Mouse (Mus musculus): ENCODE data around the gene Rnaseh1. TPM values are rescaled to one million over a fixed set of nuclear protein-coding genes. Genes with fewer than 3 reads are reported as not detected.
A peak's percentile ranks its signal among the peaks of the same experiment; 100 is the strongest.

Gene Rnaseh1
- 14.0 and 16.7 TPM in 2 replicates for polyA plus RNA-seq (2011; ENCODE audit: insufficient read length, low read depth, missing spikeins)

- H3K4me3 ChIP-seq (ENCODE audit: insufficient read depth, low read length): peak within 1 kb of the TSS; percentile 96
- H3K4me1 ChIP-seq (ENCODE audit: control insufficient read depth, insufficient read depth, low read length): no peaks in the 10 kb centered on the region
- no peak for TF ChIP-seq CTCF (IDR thresholded peaks at IDR 0.05; ENCODE audit: borderline replicate concordance, insufficient read depth, low read length)
- TF ChIP-seq POLR2A (IDR thresholded peaks at IDR 0.05; ENCODE audit: low read depth, low read length): peak; percentile 92
- H3K27ac ChIP-seq (ENCODE audit: insufficient read depth, low read length): peak within 1 kb of the TSS; percentile 62
Observed at GRCm38 (mm10) chr12:28649141-28650110, at the start of gene Rnaseh1. Rnaseh1 (plus strand) TSS chr12:28649602.

DNA sequence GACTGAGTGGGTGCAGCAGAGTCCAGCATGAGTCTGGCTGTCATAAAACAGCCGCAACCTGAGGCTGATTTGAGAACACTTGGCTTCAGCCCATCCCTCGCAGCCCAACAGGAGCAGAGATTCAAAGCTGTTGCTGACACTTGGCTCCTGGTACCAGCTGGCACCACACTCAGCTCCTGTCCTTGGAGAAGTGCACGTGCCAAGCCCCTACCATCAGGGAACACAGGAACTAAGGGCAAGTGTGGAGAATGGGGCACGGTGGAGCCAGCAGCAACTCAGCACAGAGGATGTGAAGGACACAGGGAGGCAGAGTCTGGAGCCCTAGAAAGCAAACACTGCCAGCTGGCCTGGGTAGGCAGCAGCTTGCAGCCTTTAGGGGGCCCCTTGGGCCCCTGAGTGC is 47.1 kb upstream of the Rnaseh1 start:
- no peak overlapping the region for H3K4me3 ChIP-seq (ENCODE audit: insufficient read depth, low read length)
- no peaks in the 10 kb centered on the region for H3K4me1 ChIP-seq (ENCODE audit: control insufficient read depth, insufficient read depth, low read length)
- no peak overlapping the region for H3K27ac ChIP-seq (ENCODE audit: insufficient read depth, low read length)
- TF ChIP-seq CTCF (IDR thresholded peaks at IDR 0.05; ENCODE audit: borderline replicate concordance, insufficient read depth, low read length) (no peak), POLR2A (IDR thresholded peaks at IDR 0.05; ENCODE audit: low read depth, low read length) (no peak)

DNA sequence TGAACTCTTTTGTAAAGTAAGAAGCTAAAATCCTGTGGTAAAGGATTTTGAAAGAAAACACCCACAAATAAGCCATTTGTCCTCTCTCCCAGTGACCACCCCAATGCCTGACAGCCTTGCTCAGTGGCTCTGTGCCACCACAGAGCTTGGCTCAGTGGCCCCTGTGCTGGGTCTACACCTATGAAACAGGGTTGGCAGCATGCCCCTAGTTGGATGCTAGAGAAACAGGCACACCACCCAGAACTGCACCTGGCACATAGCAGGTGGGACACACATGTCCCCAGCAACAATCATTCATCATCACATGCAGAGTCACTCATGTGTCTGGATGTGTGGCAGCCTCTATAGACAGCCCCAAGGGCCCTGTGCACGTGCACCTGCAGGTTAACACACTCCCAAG is 45.9 kb upstream of the Rnaseh1 start:
- no peak overlapping the region for H3K4me3 ChIP-seq (ENCODE audit: insufficient read depth, low read length)
- no peak overlapping the region for H3K27ac ChIP-seq (ENCODE audit: insufficient read depth, low read length)
- TF ChIP-seq CTCF (IDR thresholded peaks at IDR 0.05; ENCODE audit: borderline replicate concordance, insufficient read depth, low read length) (no peak), POLR2A (IDR thresholded peaks at IDR 0.05; ENCODE audit: low read depth, low read length) (no peak)
- H3K4me1 ChIP-seq (ENCODE audit: control insufficient read depth, insufficient read depth, low read length): no peaks in the 10 kb centered on the region

DNA sequence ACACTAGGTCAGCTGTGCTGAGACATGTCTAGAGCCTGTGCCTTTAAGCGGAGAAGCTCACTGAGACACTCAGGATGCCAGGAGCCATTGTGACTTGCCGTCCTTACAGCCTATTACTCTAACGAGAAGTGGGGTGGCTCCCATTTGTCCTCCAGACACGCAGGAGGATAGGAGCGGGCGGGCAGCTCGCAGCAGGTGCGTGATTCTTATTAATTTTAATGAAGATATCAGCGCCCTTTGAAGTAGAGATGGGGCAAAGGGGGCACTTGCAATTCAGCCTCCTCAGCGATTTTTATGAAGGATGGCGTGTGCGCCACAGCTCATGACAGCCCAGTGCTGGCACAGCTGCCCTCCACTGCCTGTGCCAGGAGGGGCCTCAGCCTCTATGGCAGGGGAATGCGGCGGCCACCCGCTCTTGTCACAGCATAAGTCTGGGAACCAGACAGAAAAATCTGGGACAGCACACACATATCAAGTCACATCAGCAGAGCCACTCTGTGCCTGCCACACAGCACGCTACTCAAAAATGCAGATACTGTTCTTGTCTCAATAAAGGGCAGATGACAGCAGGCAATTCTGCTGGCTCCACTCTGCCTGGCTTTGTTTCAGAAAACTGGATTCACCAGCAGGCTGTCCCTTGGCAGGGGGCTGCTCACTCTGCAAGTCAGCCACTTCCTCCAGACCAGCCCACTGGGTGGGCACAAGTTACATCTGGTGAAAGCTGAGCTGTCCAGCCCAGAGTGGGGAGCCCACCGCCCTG is 41.7 kb upstream of the Rnaseh1 start:
- no peak for TF ChIP-seq POLR2A (IDR thresholded peaks at IDR 0.05; ENCODE audit: low read depth, low read length)
- TF ChIP-seq CTCF (IDR thresholded peaks at IDR 0.05; ENCODE audit: borderline replicate concordance, insufficient read depth, low read length): no peak
- Histone ChIP-seq H3K27ac (ENCODE audit: insufficient read depth, low read length) (no peak overlapping the region), H3K4me1 (ENCODE audit: control insufficient read depth, insufficient read depth, low read length) (no peaks in the 10 kb centered on the region), H3K4me3 (ENCODE audit: insufficient read depth, low read length) (no peak overlapping the region)

GRCm38 (mm10) chr12:28612391-28612790 is 37.0 kb upstream of the Rnaseh1 start:
- TF ChIP-seq POLR2A (IDR thresholded peaks at IDR 0.05; ENCODE audit: low read depth, low read length) (no peak), CTCF (IDR thresholded peaks at IDR 0.05; ENCODE audit: borderline replicate concordance, insufficient read depth, low read length) (no peak)

DNA sequence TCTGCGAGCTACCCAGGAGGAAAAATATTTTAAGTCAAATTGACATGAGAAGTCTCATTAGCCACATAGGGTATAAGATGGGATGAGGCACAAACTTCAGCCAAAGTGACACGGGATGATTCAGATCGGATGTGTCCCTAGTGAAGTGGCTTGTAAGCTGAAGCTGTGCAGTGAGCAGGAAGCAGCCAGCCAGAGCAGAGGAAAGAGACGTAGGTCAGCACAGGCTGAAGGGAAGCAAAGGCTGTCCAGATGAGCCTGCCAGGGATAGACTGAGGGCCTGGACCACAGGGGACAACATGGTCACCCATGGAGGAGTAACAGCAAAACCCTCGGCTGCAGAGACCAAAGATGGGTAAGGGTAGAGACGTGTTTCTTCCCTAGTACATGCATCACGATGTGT is 35.0 kb upstream of the Rnaseh1 start:
- no peak overlapping the region for H3K27ac ChIP-seq (ENCODE audit: insufficient read depth, low read length)
- TF ChIP-seq POLR2A (IDR thresholded peaks at IDR 0.05; ENCODE audit: low read depth, low read length) (no peak), CTCF (IDR thresholded peaks at IDR 0.05; ENCODE audit: borderline replicate concordance, insufficient read depth, low read length) (no peak)

More at GRCm38 (mm10) chr12:28612391-28612790, 37.0 kb upstream of the Rnaseh1 start:
- Histone ChIP-seq H3K4me1 (ENCODE audit: control insufficient read depth, insufficient read depth, low read length) (no peaks in the 10 kb centered on the region), H3K4me3 (ENCODE audit: insufficient read depth, low read length) (no peak overlapping the region), H3K27ac (ENCODE audit: insufficient read depth, low read length) (no peak overlapping the region)

DNA sequence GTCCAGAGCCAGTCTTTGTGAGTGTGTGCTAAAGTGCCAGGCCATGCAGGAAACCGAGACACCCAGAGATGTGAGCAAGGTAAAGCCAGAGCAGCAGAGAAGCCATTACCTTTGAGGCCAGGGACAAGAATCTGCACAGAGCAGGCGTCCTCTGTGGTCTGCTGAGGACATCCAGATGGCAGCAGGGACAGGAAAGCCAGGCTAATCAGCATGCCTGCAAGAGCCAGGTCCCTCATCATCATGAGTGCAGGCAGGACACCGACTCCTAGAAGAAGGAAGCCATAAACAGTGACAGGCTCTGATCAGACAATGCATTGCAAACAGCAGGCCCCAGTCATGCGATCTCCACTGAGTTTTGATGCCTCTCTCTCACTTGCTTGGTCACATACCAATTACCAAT is 32.1 kb upstream of the Rnaseh1 start:
- Histone ChIP-seq H3K4me3 (ENCODE audit: insufficient read depth, low read length) (no peak overlapping the region), H3K4me1 (ENCODE audit: control insufficient read depth, insufficient read depth, low read length) (no peaks in the 10 kb centered on the region), H3K27ac (ENCODE audit: insufficient read depth, low read length) (no peak overlapping the region)
- TF ChIP-seq CTCF (IDR thresholded peaks at IDR 0.05; ENCODE audit: borderline replicate concordance, insufficient read depth, low read length): no peak
- TF ChIP-seq POLR2A (IDR thresholded peaks at IDR 0.05; ENCODE audit: low read depth, low read length): no peak

More for the DNA sequence above, 35.0 kb upstream of the Rnaseh1 start:
- Histone ChIP-seq H3K4me1 (ENCODE audit: control insufficient read depth, insufficient read depth, low read length) (no peaks in the 10 kb centered on the region), H3K4me3 (ENCODE audit: insufficient read depth, low read length) (no peak overlapping the region)

DNA sequence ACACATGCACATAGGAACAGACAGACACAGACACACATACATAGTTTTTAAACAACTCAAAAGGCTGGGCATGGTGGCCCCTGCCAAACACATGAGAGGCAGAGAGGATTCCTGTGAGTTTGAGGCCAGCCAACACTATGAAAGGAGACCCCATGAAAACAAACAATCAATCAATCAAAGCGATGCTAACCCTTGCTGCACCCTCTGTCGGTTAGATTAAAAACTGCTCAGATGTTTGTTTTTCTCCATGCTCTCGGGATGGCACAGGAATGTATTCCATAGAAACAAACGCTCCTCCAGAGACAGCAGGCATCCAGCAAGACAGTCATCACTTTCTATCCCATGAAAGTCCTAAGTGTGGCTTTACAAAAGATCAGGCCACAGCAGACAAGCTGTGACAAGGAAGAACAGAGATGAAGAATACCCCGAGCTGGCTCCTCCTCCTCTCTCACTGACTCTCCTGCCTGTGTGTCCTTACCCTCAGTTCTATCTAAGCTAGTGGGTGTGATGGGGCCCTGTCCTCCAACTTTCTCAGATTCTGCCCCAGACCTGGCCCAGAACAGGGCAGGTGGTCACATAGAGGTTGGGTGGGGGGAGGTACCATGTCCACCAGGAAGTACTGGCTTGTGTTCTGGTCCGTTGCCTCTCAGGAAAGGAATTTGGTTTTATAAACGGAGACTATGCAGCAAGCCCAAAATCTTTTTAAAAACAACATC is 27.8 kb upstream of the Rnaseh1 start:
- no peaks in the 10 kb centered on the region for H3K4me1 ChIP-seq (ENCODE audit: control insufficient read depth, insufficient read depth, low read length)
- no peak for TF ChIP-seq CTCF (IDR thresholded peaks at IDR 0.05; ENCODE audit: borderline replicate concordance, insufficient read depth, low read length)
- TF ChIP-seq POLR2A (IDR thresholded peaks at IDR 0.05; ENCODE audit: low read depth, low read length): no peak
- no peak overlapping the region for H3K4me3 ChIP-seq (ENCODE audit: insufficient read depth, low read length)
- H3K27ac ChIP-seq (ENCODE audit: insufficient read depth, low read length): no peak overlapping the region

- Histone ChIP-seq H3K4me1 (ENCODE audit: control insufficient read depth, insufficient read depth, low read length) (no peaks in the 10 kb centered on the region), H3K27ac (ENCODE audit: insufficient read depth, low read length) (no peak overlapping the region), H3K4me3 (ENCODE audit: insufficient read depth, low read length) (no peak overlapping the region)
- no peak for TF ChIP-seq CTCF (IDR thresholded peaks at IDR 0.05; ENCODE audit: borderline replicate concordance, insufficient read depth, low read length)
- no peak for TF ChIP-seq POLR2A (IDR thresholded peaks at IDR 0.05; ENCODE audit: low read depth, low read length)
Observed at GRCm38 (mm10) chr12:28622167-28622532, 27.3 kb upstream of the Rnaseh1 start.

All from embryonic fibroblast, embryonic 13.5 days (primary cell).